Mouse (Mus musculus) heart, adult 2 months (tissue): Measurements from ENCODE around the gene Arl4a.

ENCODE experiments used
- CTCF ChIP-seq: fragments of 200-600 bp; IDR thresholded peaks from 2 replicates; pipeline ENCODE4 v1.8.1; 2022; ENCODE audit warnings: antibody characterized with exemption, mild to moderate bottlenecking, moderate library complexity
- EP300 ChIP-seq: fragments of 200-500 bp; IDR thresholded peaks from 2 replicates; pipeline ENCODE4 v1.6.1; 2011; ENCODE audit warnings: low read depth, low read length, control low read depth; ENCODE audit not compliant: insufficient read depth
- POLR2A ChIP-seq: fragments of 200-500 bp; IDR thresholded peaks from 2 replicates; pipeline ENCODE4 v1.6.1; 2011; ENCODE audit warnings: mild to moderate bottlenecking, low read depth, low read length, control low read depth; ENCODE audit not compliant: insufficient read depth

- TF ChIP-seq EP300 (no peak), CTCF (no peak), POLR2A (no peak)
Observed at GRCm38 (mm10) chr12:40027444-40027843, 10.4 kb downstream of the Arl4a start.
